Mouse (Mus musculus): ENCODE measurements around the gene Adam22. TPM values are rescaled to one million over a fixed set of nuclear protein-coding genes. Genes with fewer than 3 reads are reported as not detected.
A peak's percentile ranks its signal among the peaks of the same experiment; 100 is the strongest.

Gene Adam22
- polyA plus RNA-seq, 1 experiment from 2014 or later, result 16.3 TPM

DNA sequence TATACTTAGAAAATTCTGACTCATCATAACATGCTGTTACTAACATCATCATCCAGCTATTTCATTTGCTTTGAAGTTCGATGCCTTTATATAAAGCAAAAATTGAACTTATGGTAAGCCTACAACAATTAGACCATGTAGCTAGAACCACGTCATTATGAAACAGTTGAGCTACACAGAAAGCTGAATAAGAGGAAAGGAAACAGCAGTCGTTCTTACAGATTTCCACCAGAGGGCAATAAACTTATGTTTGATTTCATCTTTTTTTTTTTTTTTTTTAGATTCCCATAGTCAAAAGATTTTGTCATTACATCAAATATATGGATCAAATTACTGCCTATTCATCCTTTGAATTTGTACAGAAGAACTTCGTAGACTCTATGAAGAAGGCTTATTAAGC is 203.2 kb downstream of the Adam22 start:
- no peaks in the 10 kb centered on the region for H3K27me3 ChIP-seq (ENCODE audit: control insufficient read depth, insufficient read depth, low read length)
- no peaks in the 10 kb centered on the region for H3K4me1 ChIP-seq (replicated peaks; ENCODE audit: control insufficient read depth, insufficient read depth, low read length)
- ATAC-seq (replicated peaks; ENCODE audit: low FRiP score), result no peak
- no peak for DNase-seq (ENCODE audit: low spot score)
- H3K4me2 ChIP-seq (ENCODE audit: low read depth, low read length, severe bottlenecking), result no peak overlapping the region
- H3K4me3 ChIP-seq (ENCODE audit: low read depth, low read length), result no peak overlapping the region
- H3K27ac ChIP-seq (ENCODE audit: low read depth, low read length), result no peak overlapping the region
- no peaks in the 10 kb centered on the region for H3K36me3 ChIP-seq (ENCODE audit: control insufficient read depth, insufficient read depth, low read length)
- H3K9me3 ChIP-seq (ENCODE audit: control insufficient read depth, low read length), result no peaks in the 10 kb centered on the region
- H3K9ac ChIP-seq (ENCODE audit: low read length), result no peak overlapping the region
- WGBS, result 57% methylated on average over 4 of the region's 4 CpGs

DNA sequence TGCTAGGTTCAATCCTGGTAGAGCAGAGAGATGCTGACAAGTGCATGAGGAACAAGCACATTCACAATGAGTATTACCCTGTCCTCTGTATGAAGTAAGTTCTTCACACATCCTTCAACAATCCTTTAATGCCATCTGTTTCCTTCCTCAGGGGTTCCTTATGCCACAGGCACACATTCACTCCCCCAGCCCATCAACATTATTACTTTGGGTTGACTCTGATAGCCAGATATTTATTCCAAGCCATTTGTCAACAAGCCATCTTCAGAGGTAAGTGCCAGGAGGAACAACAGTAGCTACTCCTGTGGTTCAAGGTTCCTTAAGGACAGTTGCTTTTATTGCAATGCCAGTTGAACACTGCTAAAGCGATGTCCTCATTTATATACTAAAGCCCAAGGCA is 216.3 kb downstream of the Adam22 start:
- WGBS, result 83% methylated on average over 1 of the region's 1 CpGs
- Histone ChIP-seq H3K4me2 (ENCODE audit: low read depth, low read length, severe bottlenecking) (no peak overlapping the region), H3K9ac (ENCODE audit: low read length) (no peak overlapping the region), H3K9me3 (ENCODE audit: control insufficient read depth, low read length) (no peaks in the 10 kb centered on the region), H3K4me3 (ENCODE audit: low read depth, low read length) (no peak overlapping the region), H3K36me3 (ENCODE audit: control insufficient read depth, insufficient read depth, low read length) (no peaks in the 10 kb centered on the region), H3K27me3 (ENCODE audit: control insufficient read depth, insufficient read depth, low read length) (no peaks in the 10 kb centered on the region), H3K27ac (ENCODE audit: low read depth, low read length) (no peak overlapping the region), H3K4me1 (replicated peaks; ENCODE audit: control insufficient read depth, insufficient read depth, low read length) (no peaks in the 10 kb centered on the region)
- DNase-seq (ENCODE audit: low spot score) (no peak), ATAC-seq (replicated peaks; ENCODE audit: low FRiP score) (no peak)

- no peak for DNase-seq (ENCODE audit: low spot score)
- Histone ChIP-seq H3K27me3 (ENCODE audit: control insufficient read depth, insufficient read depth, low read length) (no peaks in the 10 kb centered on the region), H3K4me1 (replicated peaks; ENCODE audit: control insufficient read depth, insufficient read depth, low read length) (no peaks in the 10 kb centered on the region), H3K9ac (ENCODE audit: low read length) (no peak overlapping the region), H3K36me3 (ENCODE audit: control insufficient read depth, insufficient read depth, low read length) (no peaks in the 10 kb centered on the region), H3K9me3 (ENCODE audit: control insufficient read depth, low read length) (no peaks in the 10 kb centered on the region), H3K4me2 (ENCODE audit: low read depth, low read length, severe bottlenecking) (no peak overlapping the region), H3K4me3 (ENCODE audit: low read depth, low read length) (no peak overlapping the region), H3K27ac (ENCODE audit: low read depth, low read length) (no peak overlapping the region)
- 0 out of 2 replicates have a peak, but pooled peaks have one; percentile 32 for ATAC-seq (replicated peaks; ENCODE audit: low FRiP score)
- 92% methylated on average over 2 of the region's 2 CpGs for WGBS
These were observed 221.8 kb downstream of the Adam22 start for GRCm38 (mm10) chr5:8146146-8146545.

- ATAC-seq (replicated peaks; ENCODE audit: low FRiP score) (0 out of 2 replicates have a peak, but pooled peaks have one; percentile 59), DNase-seq (ENCODE audit: low spot score) (no peak)
- no peaks in the 10 kb centered on the region for H3K36me3 ChIP-seq (ENCODE audit: control insufficient read depth, insufficient read depth, low read length)
- no peaks in the 10 kb centered on the region for H3K27me3 ChIP-seq (ENCODE audit: control insufficient read depth, insufficient read depth, low read length)
- no peaks in the 10 kb centered on the region for H3K4me1 ChIP-seq (replicated peaks; ENCODE audit: control insufficient read depth, insufficient read depth, low read length)
- H3K4me2 ChIP-seq (ENCODE audit: low read depth, low read length, severe bottlenecking), result no peak overlapping the region
- no peak overlapping the region for H3K27ac ChIP-seq (ENCODE audit: low read depth, low read length)
- no peaks in the 10 kb centered on the region for H3K9me3 ChIP-seq (ENCODE audit: control insufficient read depth, low read length)
- H3K4me3 ChIP-seq (ENCODE audit: low read depth, low read length), result no peak overlapping the region
- WGBS, result 33% methylated on average over 5 of the region's 5 CpGs
- H3K9ac ChIP-seq (ENCODE audit: low read length), result no peak overlapping the region
These were observed 222.5 kb downstream of the Adam22 start for GRCm38 (mm10) chr5:8145473-8145872.

DNA sequence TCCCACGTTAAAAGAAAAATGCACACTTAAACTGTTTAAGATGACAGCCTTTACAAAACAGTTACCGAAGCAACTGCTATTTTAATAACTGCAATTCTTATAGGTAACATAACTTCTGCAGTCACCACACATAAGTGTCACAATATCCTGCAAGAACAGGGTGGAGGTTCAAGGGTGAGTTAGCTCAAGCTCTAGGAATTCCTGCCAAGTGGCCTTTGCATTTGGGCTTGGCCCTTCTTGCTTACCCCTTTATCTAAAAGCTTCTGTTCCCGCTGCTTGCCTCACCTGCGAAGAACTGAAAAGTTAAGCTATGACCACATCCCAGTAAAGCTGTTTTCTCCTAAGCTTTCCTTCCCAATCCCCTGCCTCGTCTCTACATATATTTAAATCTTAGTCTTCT is 235.4 kb downstream of the Adam22 start:
- H3K27ac ChIP-seq (ENCODE audit: low read depth, low read length), result no peak overlapping the region
- no peak for ATAC-seq (replicated peaks; ENCODE audit: low FRiP score)
- no peaks in the 10 kb centered on the region for H3K9me3 ChIP-seq (ENCODE audit: control insufficient read depth, low read length)
- H3K4me1 ChIP-seq (replicated peaks; ENCODE audit: control insufficient read depth, insufficient read depth, low read length), result no peaks in the 10 kb centered on the region
- 84% methylated on average over 5 of the region's 5 CpGs for WGBS
- H3K9ac ChIP-seq (ENCODE audit: low read length), result no peak overlapping the region
- H3K4me2 ChIP-seq (ENCODE audit: low read depth, low read length, severe bottlenecking), result no peak overlapping the region
- no peak overlapping the region for H3K4me3 ChIP-seq (ENCODE audit: low read depth, low read length)
- no peaks in the 10 kb centered on the region for H3K27me3 ChIP-seq (ENCODE audit: control insufficient read depth, insufficient read depth, low read length)
- no peaks in the 10 kb centered on the region for H3K36me3 ChIP-seq (ENCODE audit: control insufficient read depth, insufficient read depth, low read length)
- no peak for DNase-seq (ENCODE audit: low spot score)

- Histone ChIP-seq H3K4me3 (ENCODE audit: low read depth, low read length) (no peak overlapping the region), H3K4me2 (ENCODE audit: low read depth, low read length, severe bottlenecking) (no peak overlapping the region), H3K36me3 (ENCODE audit: control insufficient read depth, insufficient read depth, low read length) (no peaks in the 10 kb centered on the region), H3K4me1 (replicated peaks; ENCODE audit: control insufficient read depth, insufficient read depth, low read length) (no peaks in the 10 kb centered on the region), H3K27me3 (ENCODE audit: control insufficient read depth, insufficient read depth, low read length) (no peaks in the 10 kb centered on the region), H3K9ac (ENCODE audit: low read length) (no peak overlapping the region), H3K9me3 (ENCODE audit: control insufficient read depth, low read length) (no peaks in the 10 kb centered on the region), H3K27ac (ENCODE audit: low read depth, low read length) (no peak overlapping the region)
- no peak for ATAC-seq (replicated peaks; ENCODE audit: low FRiP score)
- WGBS, result 88% methylated on average over 8 of the region's 8 CpGs
- DNase-seq (ENCODE audit: low spot score), result no peak
These were observed 236.0 kb downstream of the Adam22 start for GRCm38 (mm10) chr5:8131918-8132317.

DNA sequence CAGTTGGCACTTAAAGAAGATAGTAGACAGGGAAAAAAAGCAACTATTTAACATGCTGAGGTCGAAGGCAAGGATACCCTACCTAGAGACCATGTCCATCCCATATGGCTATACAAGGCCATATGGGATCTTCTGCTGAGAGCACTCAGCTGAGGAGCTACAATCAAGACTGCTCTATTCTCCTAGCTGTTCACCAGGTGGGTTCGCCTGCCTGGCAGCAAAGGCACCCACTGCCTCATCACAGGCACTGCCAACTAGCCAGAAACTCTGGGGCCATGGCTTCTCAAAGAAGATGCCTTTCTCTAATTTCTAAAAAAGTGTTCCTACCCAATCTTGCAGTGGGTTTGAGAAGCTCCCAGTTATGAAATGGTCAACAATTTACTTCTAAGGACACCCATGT is 238.2 kb downstream of the Adam22 start:
- Histone ChIP-seq H3K4me1 (replicated peaks; ENCODE audit: control insufficient read depth, insufficient read depth, low read length) (no peaks in the 10 kb centered on the region), H3K9ac (ENCODE audit: low read length) (no peak overlapping the region), H3K27me3 (ENCODE audit: control insufficient read depth, insufficient read depth, low read length) (no peaks in the 10 kb centered on the region), H3K4me3 (ENCODE audit: low read depth, low read length) (no peak overlapping the region), H3K4me2 (ENCODE audit: low read depth, low read length, severe bottlenecking) (no peak overlapping the region), H3K9me3 (ENCODE audit: control insufficient read depth, low read length) (no peaks in the 10 kb centered on the region), H3K27ac (ENCODE audit: low read depth, low read length) (no peak overlapping the region), H3K36me3 (ENCODE audit: control insufficient read depth, insufficient read depth, low read length) (no peaks in the 10 kb centered on the region)
- DNase-seq (ENCODE audit: low spot score) (no peak), ATAC-seq (replicated peaks; ENCODE audit: low FRiP score) (no peak)
- WGBS, result 86% methylated on average over 2 of the region's 2 CpGs

GRCm38 (mm10) chr5:8120926-8121325 is 247.0 kb downstream of the Adam22 start:
- ATAC-seq (replicated peaks; ENCODE audit: low FRiP score), result no peak
- Histone ChIP-seq H3K27ac (ENCODE audit: low read depth, low read length) (no peak overlapping the region), H3K27me3 (ENCODE audit: control insufficient read depth, insufficient read depth, low read length) (no peaks in the 10 kb centered on the region), H3K9ac (ENCODE audit: low read length) (no peak overlapping the region), H3K4me1 (replicated peaks; ENCODE audit: control insufficient read depth, insufficient read depth, low read length) (no peaks in the 10 kb centered on the region), H3K4me3 (ENCODE audit: low read depth, low read length) (no peak overlapping the region), H3K36me3 (ENCODE audit: control insufficient read depth, insufficient read depth, low read length) (no peaks in the 10 kb centered on the region), H3K4me2 (ENCODE audit: low read depth, low read length, severe bottlenecking) (no peak overlapping the region), H3K9me3 (ENCODE audit: control insufficient read depth, low read length) (no peaks in the 10 kb centered on the region)
- no peak for DNase-seq (ENCODE audit: low spot score)
- WGBS, result 89% methylated on average over 3 of the region's 3 CpGs

DNA sequence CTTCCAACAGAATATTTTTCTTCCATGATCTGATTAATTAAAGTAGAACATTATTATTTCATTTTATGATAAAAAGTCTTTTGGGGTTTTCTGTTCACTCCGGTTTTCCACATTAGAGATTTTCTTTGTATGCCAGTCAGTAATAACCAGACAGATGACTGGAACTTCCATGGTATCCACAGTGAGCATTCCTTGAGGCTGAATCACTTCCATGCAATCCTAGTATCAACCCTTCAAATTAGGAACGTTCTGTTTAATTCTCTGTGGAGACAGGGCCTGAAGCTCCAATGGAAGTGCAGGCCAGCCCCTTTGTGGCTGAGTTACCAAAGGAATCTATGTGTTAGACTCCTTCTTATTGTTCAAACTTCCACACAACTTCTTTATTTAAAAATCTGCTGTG is 247.9 kb downstream of the Adam22 start:
- WGBS, result 79% methylated on average over 2 of the region's 2 CpGs

More for the DNA sequence above, 247.9 kb downstream of the Adam22 start:
- Histone ChIP-seq H3K4me2 (ENCODE audit: low read depth, low read length, severe bottlenecking) (no peak overlapping the region), H3K4me1 (replicated peaks; ENCODE audit: control insufficient read depth, insufficient read depth, low read length) (no peaks in the 10 kb centered on the region), H3K27me3 (ENCODE audit: control insufficient read depth, insufficient read depth, low read length) (no peaks in the 10 kb centered on the region), H3K9me3 (ENCODE audit: control insufficient read depth, low read length) (no peaks in the 10 kb centered on the region), H3K4me3 (ENCODE audit: low read depth, low read length) (no peak overlapping the region), H3K36me3 (ENCODE audit: control insufficient read depth, insufficient read depth, low read length) (no peaks in the 10 kb centered on the region), H3K27ac (ENCODE audit: low read depth, low read length) (no peak overlapping the region), H3K9ac (ENCODE audit: low read length) (no peak overlapping the region)
- DNase-seq (ENCODE audit: low spot score) (no peak), ATAC-seq (replicated peaks; ENCODE audit: low FRiP score) (no peak)

Measured in forebrain, embryonic 11.5 days (tissue).